Mouse (Mus musculus) limb, embryonic 12.5 days (tissue): ENCODE data around the gene Ptpdc1. TPM values are rescaled to one million over a fixed set of nuclear protein-coding genes. Genes with fewer than 3 reads are reported as not detected.
A peak's percentile ranks its signal among the peaks of the same experiment; 100 is the strongest.

Source experiments
- ATAC-seq: fragments of 200-750 bp; cut with Nextera tagmentation; 2 replicates; pipeline ENCODE4 v1.8.0; 2017; ENCODE audit warnings: low read depth, moderate TSS enrichment; ENCODE audit not compliant: insufficient number of reproducible peaks, insufficient read depth, low FRiP score, low TSS enrichment
- H3K27ac ChIP-seq: fragments of 300-500 bp; sonication (generic); 2 replicates; pipeline ENCODE4 v1.5.1; 2016; ENCODE audit warnings: mild to moderate bottlenecking, moderate library complexity
- H3K27me3 ChIP-seq: fragments of 300-500 bp; sonication (generic); 2 replicates; pipeline ENCODE4 v1.6.1; 2016; ENCODE audit warnings: mild to moderate bottlenecking, moderate library complexity
- H3K36me3 ChIP-seq: fragments of 300-500 bp; sonication (generic); 2 replicates; pipeline ENCODE4 v1.6.1; 2016; ENCODE audit warnings: mild to moderate bottlenecking, moderate library complexity
- H3K4me1 ChIP-seq: fragments of 300-500 bp; sonication (generic); replicated peaks from 2 replicates; pipeline ENCODE4 v1.6.1; 2016
- H3K4me2 ChIP-seq: fragments of 300-500 bp; sonication (generic); 2 replicates; pipeline ENCODE4 v1.6.1; 2016; ENCODE audit warnings: mild to moderate bottlenecking, moderate library complexity
- H3K4me3 ChIP-seq: fragments of 300-500 bp; sonication (generic); replicated peaks from 2 replicates; pipeline ENCODE4 v1.5.1; 2016; ENCODE audit warnings: mild to moderate bottlenecking
- H3K9ac ChIP-seq: fragments of 300-500 bp; sonication (generic); replicated peaks from 2 replicates; pipeline ENCODE4 v1.6.1; 2016; ENCODE audit warnings: mild to moderate bottlenecking, moderate library complexity
- H3K9me3 ChIP-seq: fragments of 300-500 bp; sonication (generic); 2 replicates; pipeline ENCODE4 v1.6.1; 2016; ENCODE audit warnings: mild to moderate bottlenecking, moderate library complexity
- WGBS: fragments of 180-500 bp; shearing (Covaris S2); methylation state at CpG from one replicate; pipeline ENCODE4 v1.1.7; 2016; 5-methylcytosine and 5-hydroxymethylcytosine counted together
- polyA plus RNA-seq: library from polyadenylated mRNA; unstranded; fragments of >200 nt; fragmentation: Nextera tagmentation; extraction: Ambion mirVana; gene quantifications from 2 replicates; pipeline ENCODE4 v1.2.1, GENCODE M21; 2016

Gene Ptpdc1
- polyA plus RNA-seq, 1 experiment from 2014 or later: 20.1 TPM

DNA sequence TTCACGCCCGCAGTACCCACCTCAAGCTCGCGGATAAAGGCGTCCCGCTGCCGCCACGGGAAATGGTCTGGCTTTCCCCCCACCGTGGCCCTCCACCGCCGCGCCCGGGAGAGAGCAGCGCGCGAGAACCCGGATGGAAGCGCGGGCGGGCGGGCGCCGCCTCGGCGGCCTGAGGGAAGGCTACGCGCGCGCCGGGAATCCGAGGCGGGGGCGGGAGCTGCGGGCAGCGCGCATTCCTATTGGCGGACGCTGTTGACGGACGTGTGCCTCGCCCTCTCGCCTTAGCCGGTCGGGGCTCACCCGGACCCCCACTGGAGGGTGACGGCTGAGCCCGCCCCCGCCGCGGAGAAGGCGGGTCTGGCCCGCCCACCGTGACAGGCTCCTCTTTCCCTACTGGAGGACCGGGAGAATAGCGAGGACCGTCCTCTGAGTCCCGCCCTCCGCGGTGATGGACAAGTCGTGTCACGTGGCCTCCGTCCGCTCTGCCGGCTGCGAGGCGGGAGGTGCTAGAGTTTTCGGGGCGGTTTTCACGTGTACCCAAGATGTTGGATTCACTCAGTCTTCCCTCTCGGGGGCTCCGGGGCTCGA lies 79.0 kb downstream of the Ptpdc1 start:
- WGBS: under 1% methylated on average over 66 of the region's 72 CpGs
- H3K4me1 ChIP-seq: peaks cover 14% of the 10 kb centered on the region

DNA sequence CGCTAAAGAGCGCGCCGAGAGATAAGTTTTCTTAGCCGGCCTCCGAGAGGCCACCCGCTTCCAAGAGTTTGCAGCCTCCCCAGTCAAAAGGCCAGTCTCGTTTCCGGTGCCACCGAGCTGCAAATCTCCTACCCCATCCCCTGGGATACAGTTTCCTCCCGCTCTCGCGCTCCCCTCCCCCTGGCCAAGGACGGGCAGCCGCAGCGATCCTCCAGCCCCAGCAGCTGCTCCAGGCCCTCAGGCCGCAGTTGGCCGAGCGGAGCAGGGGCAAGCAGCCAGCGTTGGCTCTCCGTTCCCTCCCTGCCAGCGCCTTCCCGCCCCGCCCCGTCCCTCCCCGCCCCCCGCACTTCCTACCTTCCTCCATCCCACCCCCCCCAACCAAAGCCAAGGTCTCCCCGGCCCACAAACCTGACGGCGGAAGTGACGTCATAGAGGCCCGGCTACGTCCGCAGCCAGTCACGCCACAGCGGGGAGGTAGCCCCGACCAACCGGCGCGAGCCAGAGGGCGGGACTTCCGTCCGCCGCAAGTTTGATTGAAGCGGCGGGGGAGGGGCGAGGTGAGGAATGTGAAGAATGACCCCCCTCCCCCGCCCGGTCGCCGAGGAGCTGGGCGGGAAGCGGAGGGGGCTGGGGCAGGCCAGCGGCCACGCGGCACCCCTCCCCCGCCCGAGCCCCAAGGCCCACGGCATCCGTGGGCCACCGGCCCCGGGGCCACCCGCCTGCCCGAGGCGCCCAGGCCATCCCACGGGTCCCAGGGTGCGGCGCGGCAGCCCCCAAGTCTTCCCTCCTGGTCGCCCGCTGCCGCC lies 79.8 kb downstream of the Ptpdc1 start:
- H3K36me3 ChIP-seq: no peaks in the 10 kb centered on the region
- no peaks in the 10 kb centered on the region for H3K9me3 ChIP-seq
- peak; percentile 85 for ATAC-seq
- under 1% methylated on average over 57 of the region's 72 CpGs for WGBS
- peaks cover 20% of the 10 kb centered on the region for H3K4me1 ChIP-seq
- peak overlapping the region; percentile 65 for H3K4me2 ChIP-seq
- H3K27me3 ChIP-seq: no peaks in the 10 kb centered on the region
- H3K27ac ChIP-seq: peak overlapping the region; percentile 99
- peak overlapping the region; percentile 89 for H3K4me3 ChIP-seq
- peak overlapping the region; percentile 98 for H3K9ac ChIP-seq

More for the DNA sequence above, 79.0 kb downstream of the Ptpdc1 start:
- Histone ChIP-seq H3K27me3 (no peaks in the 10 kb centered on the region), H3K4me3 (peak overlapping the region; percentile 89), H3K4me2 (peak overlapping the region; percentile 50), H3K9me3 (no peaks in the 10 kb centered on the region), H3K27ac (peak overlapping the region; percentile 99), H3K36me3 (no peaks in the 10 kb centered on the region), H3K9ac (peak overlapping the region; percentile 98)
- peak; percentile 98 for ATAC-seq

DNA sequence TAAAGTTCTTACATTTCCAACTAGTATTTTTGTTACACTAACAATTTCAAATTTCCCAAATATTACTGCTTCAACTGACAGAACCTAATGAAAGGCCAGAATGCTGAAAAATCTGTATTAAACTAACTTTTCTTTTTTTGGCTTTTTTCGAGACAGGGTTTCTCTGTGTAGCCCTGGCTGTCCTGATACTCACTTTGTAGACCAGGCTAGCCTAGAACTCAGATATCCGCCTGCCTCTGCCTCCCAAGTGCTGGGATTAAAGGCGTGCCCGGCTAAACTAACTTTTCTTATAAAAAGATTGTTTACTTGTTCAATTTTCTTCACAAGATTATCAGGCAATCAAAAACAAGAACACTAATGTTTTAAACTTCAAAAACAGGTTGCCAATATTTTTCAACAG lies 80.6 kb downstream of the Ptpdc1 start:
- H3K4me1 ChIP-seq: peaks cover 26% of the 10 kb centered on the region
- H3K27ac ChIP-seq: no peak overlapping the region
- no peaks in the 10 kb centered on the region for H3K27me3 ChIP-seq
- peak overlapping the region; percentile 65 for H3K4me2 ChIP-seq
- H3K9ac ChIP-seq: peak overlapping the region; percentile 84
- no peaks in the 10 kb centered on the region for H3K36me3 ChIP-seq
- H3K4me3 ChIP-seq: peak overlapping the region; percentile 89
- WGBS: 50% methylated on average over 4 of the region's 4 CpGs
- ATAC-seq: no peak
- no peaks in the 10 kb centered on the region for H3K9me3 ChIP-seq

DNA sequence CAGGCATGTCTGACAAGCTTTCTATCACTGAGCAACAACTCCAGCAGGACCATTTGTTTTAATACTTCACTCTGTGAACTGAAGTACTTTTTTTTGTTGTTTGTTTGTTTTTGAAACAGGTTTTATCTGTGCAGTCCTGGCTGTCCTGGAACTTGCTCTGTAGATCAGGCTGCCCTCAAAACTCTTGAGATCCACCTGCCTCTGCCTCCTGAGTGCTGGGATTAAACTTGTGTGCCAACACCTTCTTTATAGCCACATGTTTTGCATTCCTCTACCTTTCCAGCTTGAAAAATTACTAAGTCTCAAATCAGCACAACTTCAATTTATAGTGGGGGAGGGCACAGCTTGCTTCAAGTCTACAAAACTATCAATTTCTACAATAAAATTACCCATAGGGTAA lies 81.1 kb downstream of the Ptpdc1 start:
- H3K36me3 ChIP-seq: no peaks in the 10 kb centered on the region
- H3K4me1 ChIP-seq: peaks cover 29% of the 10 kb centered on the region
- H3K27me3 ChIP-seq: no peaks in the 10 kb centered on the region
- H3K4me3 ChIP-seq: peak overlapping the region; percentile 89
- H3K4me2 ChIP-seq: peak overlapping the region; percentile 65
- ATAC-seq: no peak
- H3K9me3 ChIP-seq: no peaks in the 10 kb centered on the region
- no peak overlapping the region for H3K9ac ChIP-seq
- no peak overlapping the region for H3K27ac ChIP-seq

DNA sequence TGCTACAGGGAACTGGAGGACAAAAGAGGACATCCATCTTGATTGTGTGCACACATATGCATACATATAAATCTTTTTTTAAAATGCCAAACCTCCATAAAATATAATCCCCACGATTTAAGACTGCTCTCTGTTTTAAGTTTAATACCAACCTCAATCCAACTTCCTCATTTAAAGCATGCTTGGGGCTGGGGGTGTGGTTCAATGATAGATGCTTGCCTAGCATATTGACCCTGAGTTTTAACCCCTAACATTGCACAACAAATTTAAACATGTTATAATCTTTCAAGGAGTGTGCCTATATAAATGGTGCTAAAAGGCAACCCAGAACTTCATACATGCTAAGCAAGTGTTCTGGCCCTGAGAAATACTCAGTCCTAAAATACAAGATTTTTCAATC lies 85.0 kb downstream of the Ptpdc1 start:
- Histone ChIP-seq H3K27ac (no peak overlapping the region), H3K4me3 (no peak overlapping the region)
- 54% methylated on average over 1 of the region's 1 CpGs for WGBS

DNA sequence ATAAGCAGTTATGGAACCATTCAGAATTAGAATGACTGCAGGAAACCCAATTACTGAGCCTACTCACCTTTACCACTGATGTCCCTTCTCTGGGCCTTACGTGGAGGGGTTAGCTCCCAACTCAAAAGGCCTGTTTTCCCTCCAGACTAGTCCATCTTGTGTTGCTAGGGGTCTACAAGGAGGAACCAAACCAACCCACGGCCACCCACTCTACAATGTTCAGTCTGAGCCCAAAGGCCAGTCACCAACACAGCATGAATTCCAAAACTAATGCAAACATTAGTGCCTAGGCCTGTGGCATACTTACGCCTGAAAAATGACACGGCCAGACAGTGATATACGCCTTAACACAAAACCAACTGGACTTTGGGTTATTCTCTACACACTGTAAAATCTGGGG lies 92.0 kb downstream of the Ptpdc1 start:
- 89% methylated on average over 5 of the region's 5 CpGs for WGBS
- H3K4me3 ChIP-seq: no peak overlapping the region
- H3K27ac ChIP-seq: no peak overlapping the region
- no peak overlapping the region for H3K4me2 ChIP-seq
- H3K36me3 ChIP-seq: peaks cover 24% of the 10 kb centered on the region
- no peak overlapping the region for H3K9ac ChIP-seq
- no peaks in the 10 kb centered on the region for H3K27me3 ChIP-seq
- no peaks in the 10 kb centered on the region for H3K4me1 ChIP-seq
- ATAC-seq: no peak
- H3K9me3 ChIP-seq: no peaks in the 10 kb centered on the region

More for the DNA sequence above, 85.0 kb downstream of the Ptpdc1 start:
- no peak for ATAC-seq
- Histone ChIP-seq H3K9ac (no peak overlapping the region), H3K4me2 (no peak overlapping the region), H3K9me3 (no peaks in the 10 kb centered on the region), H3K27me3 (no peaks in the 10 kb centered on the region), H3K36me3 (peaks cover 17% of the 10 kb centered on the region), H3K4me1 (peaks cover 34% of the 10 kb centered on the region)

DNA sequence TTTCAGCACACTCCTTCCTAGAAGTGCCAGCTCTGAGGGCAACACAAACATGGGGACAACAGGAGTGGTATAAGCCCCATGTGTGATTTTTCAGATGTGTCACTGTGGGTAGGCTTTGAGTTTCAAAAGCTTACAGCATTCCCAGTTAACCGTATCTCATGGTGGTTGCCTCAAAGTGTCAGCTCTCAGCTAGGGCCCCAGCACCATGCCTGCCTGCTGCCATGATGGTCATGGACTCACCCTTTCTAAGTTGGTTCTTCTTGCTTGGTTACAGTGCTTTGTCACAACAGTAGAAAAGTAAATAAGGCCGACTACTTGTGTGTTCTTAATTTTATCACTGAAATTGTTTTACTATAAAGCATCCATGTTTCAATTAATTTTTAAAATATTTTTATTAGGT lies 94.0 kb downstream of the Ptpdc1 start:
- Histone ChIP-seq H3K9ac (no peak overlapping the region), H3K9me3 (no peaks in the 10 kb centered on the region), H3K27me3 (no peaks in the 10 kb centered on the region), H3K4me1 (no peaks in the 10 kb centered on the region), H3K27ac (no peak overlapping the region), H3K4me2 (no peak overlapping the region), H3K4me3 (no peak overlapping the region), H3K36me3 (peaks cover 12% of the 10 kb centered on the region)
- 79% methylated on average over 2 of the region's 2 CpGs for WGBS
- ATAC-seq: no peak

DNA sequence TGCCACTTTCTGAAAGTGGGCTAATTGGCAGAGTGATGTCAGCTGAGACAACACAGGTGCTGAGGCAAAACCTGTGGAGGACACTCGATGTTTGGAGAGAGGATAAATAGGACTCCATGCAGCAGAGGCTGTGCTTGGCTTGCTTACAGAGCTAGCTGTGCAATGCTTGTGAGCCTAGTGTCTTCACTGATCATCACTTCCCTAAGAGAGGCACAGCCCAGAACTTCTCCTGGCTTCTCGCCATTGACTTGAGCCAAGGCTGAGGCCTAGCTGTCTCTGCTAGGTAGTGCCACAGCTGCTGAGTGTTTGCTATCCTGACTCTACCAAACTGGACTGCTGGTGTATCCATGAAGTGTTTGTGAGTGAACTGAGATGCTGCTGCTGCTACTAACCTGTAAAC lies 94.8 kb downstream of the Ptpdc1 start:
- Histone ChIP-seq H3K4me2 (no peak overlapping the region), H3K4me1 (no peaks in the 10 kb centered on the region), H3K36me3 (peaks cover 9% of the 10 kb centered on the region), H3K4me3 (no peak overlapping the region), H3K9me3 (no peaks in the 10 kb centered on the region), H3K27ac (no peak overlapping the region), H3K27me3 (no peaks in the 10 kb centered on the region), H3K9ac (no peak overlapping the region)
- WGBS: 75% methylated on average over 2 of the region's 2 CpGs
- ATAC-seq: no peak

DNA sequence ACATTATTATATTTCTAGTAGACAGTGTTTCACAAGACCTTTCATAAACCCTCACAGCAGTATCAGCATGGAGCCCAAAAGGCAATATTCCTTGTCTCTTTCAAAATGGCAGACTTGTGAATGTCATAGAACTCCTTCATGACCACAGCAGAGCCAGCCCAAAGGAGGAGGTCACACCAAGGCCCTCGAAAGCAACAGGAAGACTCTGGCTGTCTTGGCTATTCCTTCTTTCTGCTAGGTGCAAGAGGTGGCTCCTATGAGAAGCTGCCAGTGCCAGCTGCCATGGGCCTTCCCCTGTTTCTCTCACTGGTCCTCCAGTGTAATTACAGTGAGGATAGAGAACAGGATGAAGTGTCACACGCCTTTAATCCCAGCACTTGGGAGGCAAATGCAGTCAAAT lies 96.4 kb downstream of the Ptpdc1 start:
- Histone ChIP-seq H3K9ac (no peak overlapping the region), H3K4me3 (no peak overlapping the region), H3K9me3 (no peaks in the 10 kb centered on the region), H3K4me1 (no peaks in the 10 kb centered on the region), H3K4me2 (no peak overlapping the region), H3K27ac (0 out of 2 replicates have a peak overlapping the region, but pooled peaks have one; percentile 29), H3K27me3 (no peaks in the 10 kb centered on the region), H3K36me3 (no peaks in the 10 kb centered on the region)
- no peak for ATAC-seq
- 30% methylated on average over 2 of the region's 2 CpGs for WGBS

DNA sequence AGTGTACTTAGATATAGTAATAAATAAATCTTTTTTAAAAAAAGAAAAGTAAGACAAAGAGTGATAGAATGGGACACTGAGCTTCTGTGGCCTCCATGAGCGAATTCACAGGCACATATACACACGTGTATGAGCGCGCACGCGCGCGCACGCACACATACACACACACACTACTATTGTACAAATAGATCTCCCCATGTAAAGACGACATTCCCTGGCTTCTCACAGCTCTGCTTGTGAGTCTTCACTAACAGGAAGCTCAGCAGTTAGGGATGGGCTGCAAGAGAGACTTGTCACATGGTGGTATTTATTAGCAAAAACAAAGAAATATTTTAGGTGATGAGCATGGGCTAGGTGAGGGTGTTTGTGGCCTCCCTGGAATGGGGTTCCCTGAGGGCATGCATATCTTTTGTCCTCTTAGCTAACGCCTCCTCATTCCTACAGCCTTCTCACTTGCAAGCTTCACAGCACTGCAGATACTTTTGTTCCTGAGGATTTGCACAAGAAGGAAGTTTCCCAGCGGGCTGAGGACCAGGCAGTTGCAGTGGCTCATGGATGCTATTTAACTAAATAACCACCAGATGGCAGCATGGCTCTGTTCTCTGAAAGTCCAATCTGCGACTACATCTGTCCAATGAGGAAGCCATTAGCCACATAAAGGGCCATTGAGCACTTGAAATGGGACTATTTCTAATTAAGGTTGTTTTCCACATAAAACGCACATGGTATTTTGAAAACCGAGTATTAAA lies 97.2 kb downstream of the Ptpdc1 start:
- Histone ChIP-seq H3K27me3 (no peaks in the 10 kb centered on the region), H3K27ac (no peak overlapping the region), H3K4me2 (no peak overlapping the region), H3K9me3 (no peaks in the 10 kb centered on the region), H3K9ac (0 out of 2 replicates have a peak overlapping the region, but pooled peaks have one; percentile 12), H3K36me3 (no peaks in the 10 kb centered on the region), H3K4me3 (no peak overlapping the region), H3K4me1 (no peaks in the 10 kb centered on the region)
- WGBS: 55% methylated on average over 15 of the region's 15 CpGs
- ATAC-seq: peak; percentile 45; the same call in 1 of the 2 replicates
